9 mouse cellular contexts compared by ENCODE assay signal in genomic region chr9:79599395-79600236, GRCm38 (mm10).
DNase-seq lines count a peak whose midpoint lies in the region; ATAC-seq lines count a peak whose summit lies in the region.
"Had no signal": no experiment of that assay in that cellular context is flagged by ENCODE, and none has a peak within 500 bp of the region (broad histone marks: within the 10 kb centered on the region; RNA-seq: fewer than 3 reads in every experiment).

No protein-coding gene starts in this region.

- peaks cover 49% of the 10 kb centered on the region for H3K27me3 ChIP-seq in forebrain, embryonic 10.5 days (ENCODE audit: poor library complexity, severe bottlenecking)
- no peaks in the 10 kb centered on the region for H3K27me3 ChIP-seq in hindbrain, embryonic 15.5 days
- H3K27me3 ChIP-seq in midbrain, embryonic 13.5 days, result peaks cover 11% of the 10 kb centered on the region; the same call in 1 of the 2 replicates

- H3K9ac ChIP-seq in hindbrain, embryonic 15.5 days, result no peak overlapping the region
- no peak overlapping the region for H3K9ac ChIP-seq in midbrain, embryonic 13.5 days (replicated peaks)
- H3K9ac ChIP-seq: liver, postnatal 0 days had no signal

- peak; percentile 3 to 13 for DNase-seq in layer of hippocampus, adult 18-20 months (ENCODE audit: low spot score in 2 of 2)
- no peak for DNase-seq in layer of hippocampus, adult 9-10 months (ENCODE audit: low spot score)
- peak; percentile 15 for DNase-seq in forebrain, embryonic 10.5 days (ENCODE audit: extremely low spot score, low spot score)
- DNase-seq in adrenal gland, postnatal 14 days, result no peak
- DNase-seq: cerebellum, adult 9-11 months; liver, postnatal 0 days had no signal

- H3K4me3 ChIP-seq in forebrain, embryonic 10.5 days, result no peak overlapping the region
- H3K4me3 ChIP-seq in hindbrain, embryonic 15.5 days, result no peak overlapping the region
- no peak overlapping the region for H3K4me3 ChIP-seq in midbrain, embryonic 13.5 days (replicated peaks)

- ATAC-seq in hindbrain, embryonic 15.5 days (ENCODE audit: low FRiP score, low read depth), result peak; percentile 66
- ATAC-seq in midbrain, embryonic 13.5 days, result peak; percentile 47
- no peak for ATAC-seq in inflammation-experienced regulatory T-cells, adult 6 months
- ATAC-seq: liver, postnatal 0 days had no signal

- WGBS in forebrain, embryonic 10.5 days, result 85% methylated on average over 20 of the region's 20 CpGs
- 64% methylated on average over 20 of the region's 20 CpGs for WGBS in hindbrain, embryonic 15.5 days
- WGBS in midbrain, embryonic 13.5 days, result 70% methylated on average over 20 of the region's 20 CpGs

- H3K27ac ChIP-seq in forebrain, embryonic 10.5 days, result peak overlapping the region; percentile 63; the same call in 1 of the 2 replicates
- peak overlapping the region; percentile 20; the same call in 1 of the 2 replicates for H3K27ac ChIP-seq in hindbrain, embryonic 15.5 days (replicated peaks)
- H3K27ac ChIP-seq in midbrain, embryonic 13.5 days, result no peak overlapping the region

- H3K36me3 ChIP-seq in forebrain, embryonic 10.5 days (replicated peaks), result no peaks in the 10 kb centered on the region
- H3K36me3 ChIP-seq in hindbrain, embryonic 15.5 days, result no peaks in the 10 kb centered on the region
- no peaks in the 10 kb centered on the region for H3K36me3 ChIP-seq in midbrain, embryonic 13.5 days

- no peaks in the 10 kb centered on the region for H3K9me3 ChIP-seq in forebrain, embryonic 10.5 days
- no peaks in the 10 kb centered on the region for H3K9me3 ChIP-seq in hindbrain, embryonic 15.5 days
- no peaks in the 10 kb centered on the region for H3K9me3 ChIP-seq in midbrain, embryonic 13.5 days

- peaks cover 25% of the 10 kb centered on the region for H3K4me1 ChIP-seq in forebrain, embryonic 10.5 days
- no peaks in the 10 kb centered on the region for H3K4me1 ChIP-seq in hindbrain, embryonic 15.5 days (replicated peaks)
- peaks cover 4% of the 10 kb centered on the region for H3K4me1 ChIP-seq in midbrain, embryonic 13.5 days (replicated peaks)

- peak overlapping the region; percentile 18 for H3K4me2 ChIP-seq in hindbrain, embryonic 15.5 days
- H3K4me2 ChIP-seq in midbrain, embryonic 13.5 days (replicated peaks), result 0 out of 2 replicates have a peak overlapping the region, but pooled peaks have one; percentile 5

Comparison
In these comparisons a context has a peak if more than half of its experiments do, and no peak if none do; other contexts are left out.
1. DNase-seq: peak in layer of hippocampus, adult 18-20 months (2 of 2) and forebrain, embryonic 10.5 days (single experiment); none in layer of hippocampus, adult 9-10 months (single experiment) and adrenal gland, postnatal 14 days (single experiment).